Comparison of ENCODE assay signal across 17 mouse cellular contexts in genomic region chr8:110182735-110183367, GRCm38 (mm10). TPM values are rescaled to one million over a fixed set of nuclear protein-coding genes. Genes with fewer than 3 reads are reported as not detected.
DNase-seq lines count a peak whose midpoint lies in the region; ATAC-seq lines count a peak whose summit lies in the region.
"Had no signal": no experiment of that assay in that cellular context is flagged by ENCODE, and none has a peak within 500 bp of the region (broad histone marks: within the 10 kb centered on the region; RNA-seq: fewer than 3 reads in every experiment).

No protein-coding gene starts in this region.

- no peak overlapping the region for H3K4me2 ChIP-seq in forebrain, embryonic 15.5 days (replicated peaks)
- H3K4me2 ChIP-seq in forebrain, embryonic 16.5 days (ENCODE audit: low read length) = no peak overlapping the region
- peak overlapping the region; percentile 26; the same call in 1 of the 2 replicates for H3K4me2 ChIP-seq in hindbrain, embryonic 15.5 days
- H3K4me2 ChIP-seq: limb, embryonic 12.5 days; liver, embryonic 13.5 days; lung, embryonic 15.5 days had no signal

- peak; percentile 9 to 10 for DNase-seq in left cerebral cortex, postnatal 25 days (ENCODE audit: low spot score in 2 of 2)
- no peak for DNase-seq in left cerebral cortex, adult 18-20 months (ENCODE audit: low spot score in 2 of 2)
- DNase-seq in brain, adult 2 months (ENCODE audit: low read depth, low spot score) = peak; percentile 32
- DNase-seq in natural killer cell, adult 2 months (ENCODE audit: low spot score in 2 of 2) = no peak
- DNase-seq: cerebellum, adult 11 months; gastrocnemius, postnatal 10 days; heart, adult 2 months; kidney, adult 2 months; kidney, postnatal 25 days; liver, embryonic 13.5 days; thymus, postnatal 36 days had no signal

- no peak overlapping the region; the same call in 1 of the 2 replicates for H3K27ac ChIP-seq in forebrain, embryonic 15.5 days (replicated peaks)
- no peak overlapping the region for H3K27ac ChIP-seq in forebrain, embryonic 16.5 days (ENCODE audit: low read length)
- H3K27ac ChIP-seq in hindbrain, embryonic 15.5 days (replicated peaks) = peak overlapping the region; percentile 61; the same call in 1 of the 2 replicates
- H3K27ac ChIP-seq: heart, adult 2 months; limb, embryonic 12.5 days; liver, embryonic 13.5 days; lung, embryonic 15.5 days had no signal

- peak; percentile 26 for ATAC-seq in forebrain, embryonic 15.5 days (replicated peaks)
- ATAC-seq in forebrain, embryonic 16.5 days = no peak
- no peak for ATAC-seq in hindbrain, embryonic 15.5 days (ENCODE audit: low FRiP score, low read depth)

- 30% methylated on average over 11 of the region's 11 CpGs for WGBS in forebrain, embryonic 15.5 days
- WGBS in forebrain, embryonic 16.5 days = 35% methylated on average over 11 of the region's 11 CpGs
- 56% methylated on average over 11 of the region's 11 CpGs for WGBS in hindbrain, embryonic 15.5 days

- H3K4me3 ChIP-seq in forebrain, embryonic 15.5 days = no peak overlapping the region
- no peak overlapping the region for H3K4me3 ChIP-seq in forebrain, embryonic 16.5 days (replicated peaks; ENCODE audit: low read length)
- H3K4me3 ChIP-seq in hindbrain, embryonic 15.5 days = no peak overlapping the region
- H3K4me3 ChIP-seq: heart, adult 2 months; limb, embryonic 12.5 days; liver, embryonic 13.5 days; lung, embryonic 15.5 days had no signal

- H3K4me1 ChIP-seq in forebrain, embryonic 15.5 days = peaks cover 11% of the 10 kb centered on the region
- peaks cover 13% of the 10 kb centered on the region for H3K4me1 ChIP-seq in forebrain, embryonic 16.5 days (replicated peaks; ENCODE audit: control insufficient read depth, insufficient read depth, low read length)
- peaks cover 16% of the 10 kb centered on the region for H3K4me1 ChIP-seq in hindbrain, embryonic 15.5 days (replicated peaks)
- H3K4me1 ChIP-seq: limb, embryonic 12.5 days; liver, embryonic 13.5 days had no signal

- no peaks in the 10 kb centered on the region for H3K36me3 ChIP-seq in forebrain, embryonic 15.5 days
- H3K36me3 ChIP-seq in forebrain, embryonic 16.5 days (ENCODE audit: control insufficient read depth, insufficient read depth) = no peaks in the 10 kb centered on the region
- no peaks in the 10 kb centered on the region for H3K36me3 ChIP-seq in hindbrain, embryonic 15.5 days
- H3K36me3 ChIP-seq: limb, embryonic 12.5 days; liver, embryonic 13.5 days; lung, embryonic 15.5 days had no signal

- no peaks in the 10 kb centered on the region for H3K27me3 ChIP-seq in forebrain, embryonic 15.5 days
- no peaks in the 10 kb centered on the region for H3K27me3 ChIP-seq in forebrain, embryonic 16.5 days (replicated peaks; ENCODE audit: control insufficient read depth, insufficient read depth, low read length)
- H3K27me3 ChIP-seq in hindbrain, embryonic 15.5 days = no peaks in the 10 kb centered on the region
- H3K27me3 ChIP-seq: lung, embryonic 15.5 days had no signal

- no peaks in the 10 kb centered on the region for H3K9me3 ChIP-seq in forebrain, embryonic 15.5 days
- no peaks in the 10 kb centered on the region for H3K9me3 ChIP-seq in forebrain, embryonic 16.5 days (ENCODE audit: control insufficient read depth, low read length)
- no peaks in the 10 kb centered on the region for H3K9me3 ChIP-seq in hindbrain, embryonic 15.5 days
- H3K9me3 ChIP-seq: limb, embryonic 12.5 days; liver, embryonic 13.5 days; lung, embryonic 15.5 days had no signal

- H3K9ac ChIP-seq in forebrain, embryonic 15.5 days (replicated peaks) = no peak overlapping the region
- H3K9ac ChIP-seq in forebrain, embryonic 16.5 days (replicated peaks; ENCODE audit: low read depth, low read length) = no peak overlapping the region
- no peak overlapping the region for H3K9ac ChIP-seq in hindbrain, embryonic 15.5 days
- H3K9ac ChIP-seq: limb, embryonic 12.5 days; liver, embryonic 13.5 days; lung, embryonic 15.5 days had no signal

- intact Hi-C loops in left cerebral cortex, postnatal 25 days (cut with DNase I) = no loop called here

RNA-seq across cellular contexts. Expression of gene Calb2, which starts 14.8 kb away (rescaled TPM):
- 79.6 and 85.9 TPM in 2 replicates for polyA plus RNA-seq in forebrain, embryonic 15.5 days (2015; fragmentation: Nextera tagmentation; extraction: Ambion mirVana)
- 58.7 and 93.1 TPM in 2 replicates for polyA plus RNA-seq in forebrain, embryonic 16.5 days (2015; fragmentation: Nextera tagmentation; extraction: Ambion mirVana)
- 10 to 100 TPM; 24.0 to 25.5 TPM for total RNA-seq in left cerebral cortex, postnatal 25 days (2021)
- 10 to 100 TPM; 19.4 to 22.1 TPM for total RNA-seq in left cerebral cortex, adult 18-20 months (2021)
- 112 and 126 TPM in 2 replicates for polyA plus RNA-seq in hindbrain, embryonic 15.5 days (2015; fragmentation: Nextera tagmentation; extraction: Ambion mirVana)
- total RNA-seq: heart, adult 2 months; monocyte, adult 5-6 weeks had no signal
- polyA plus RNA-seq: heart, adult 2 months; kidney, adult 2 months; liver, embryonic 13.5 days had no signal

RNA-seq across cellular contexts. Expression of gene Cmtr2, which starts 32.6 kb away (rescaled TPM):
- polyA plus RNA-seq in forebrain, embryonic 15.5 days (2015; fragmentation: Nextera tagmentation; extraction: Ambion mirVana) = 12.9 and 13.4 TPM in 2 replicates
- 14.6 and 14.7 TPM in 2 replicates for polyA plus RNA-seq in forebrain, embryonic 16.5 days (2015; fragmentation: Nextera tagmentation; extraction: Ambion mirVana)
- total RNA-seq in left cerebral cortex, postnatal 25 days (2021) = 1 to 10 TPM; 4.0 to 5.1 TPM
- total RNA-seq in left cerebral cortex, adult 18-20 months (2021) = 1 to 10 TPM; 5.9 to 6.0 TPM
- polyA plus RNA-seq in hindbrain, embryonic 15.5 days (2015; fragmentation: Nextera tagmentation; extraction: Ambion mirVana) = 10.0 and 10.9 TPM in 2 replicates

Comparison
In these comparisons a context has a peak if more than half of its experiments do, and no peak if none do; other contexts are left out.
1. DNase-seq: peak in left cerebral cortex, postnatal 25 days (2 of 2) and brain, adult 2 months (single experiment); none in left cerebral cortex, adult 18-20 months (0 of 2) and natural killer cell, adult 2 months (0 of 2).